Comparison of ENCODE assay signal across 9 mouse cellular contexts in genomic region chr3:79178070-79178469, GRCm38 (mm10).
DNase-seq lines count a peak whose midpoint lies in the region.
"Had no signal": no experiment of that assay in that cellular context is flagged by ENCODE, and none has a peak within 500 bp of the region (broad histone marks: within the 10 kb centered on the region; RNA-seq: fewer than 3 reads in every experiment).

No protein-coding gene starts in this region.

- DNase-seq in heart, adult 11 months = peak; percentile 96
- no peak for DNase-seq in heart, postnatal 14 days
- DNase-seq in spleen, adult 18-20 months = peak; percentile 35 to 43
- DNase-seq in spleen, postnatal 14 days (ENCODE audit: low spot score in 2 of 2) = no peak
- DNase-seq in lung, postnatal 4 days = peak; percentile 36 to 52
- DNase-seq in thymus, postnatal 4 days = peak; percentile 50
- DNase-seq in ovary, adult 18-20 months (ENCODE audit: low spot score) = no peak
- no peak for DNase-seq in layer of hippocampus, postnatal 10 days (ENCODE audit: low spot score in 2 of 2)
- DNase-seq: cerebellum, adult 8-10 months had no signal

- intact Hi-C loops in heart, postnatal 14 days (cut with DNase I) = no loop called here

Comparison
In these comparisons a context has a peak if more than half of its experiments do, and no peak if none do; other contexts are left out.
1. DNase-seq: peak in heart, adult 11 months (single experiment), spleen, adult 18-20 months (2 of 2), lung, postnatal 4 days (2 of 2) and thymus, postnatal 4 days (single experiment); none in heart, postnatal 14 days (0 of 2), spleen, postnatal 14 days (0 of 2), ovary, adult 18-20 months (single experiment) and layer of hippocampus, postnatal 10 days (0 of 2).